Mouse (Mus musculus) liver, embryonic 11.5 days (tissue): ENCODE measurements around the gene Hmx2. TPM values are rescaled to one million over a fixed set of nuclear protein-coding genes. Genes with fewer than 3 reads are reported as not detected.

Experiments
- ATAC-seq: fragments of 200-750 bp; cut with Nextera tagmentation; replicated peaks from 2 replicates; pipeline ENCODE4 v1.8.0; 2017; ENCODE audit warnings: moderate number of reproducible peaks, mild to moderate bottlenecking, moderate TSS enrichment, moderate library complexity; ENCODE audit not compliant: low FRiP score
- DNase-seq: peaks from one replicate; pipeline ENCODE4 v3.0.0-alpha.2; 2017; ENCODE audit warnings: low spot score
- H3K27ac ChIP-seq: fragments of 300-500 bp; sonication (generic); 2 replicates; pipeline ENCODE4 v1.5.1; 2014; ENCODE audit warnings: mild to moderate bottlenecking, low read depth, low read length, control low read depth
- H3K27me3 ChIP-seq: fragments of 300-500 bp; sonication (generic); replicated peaks from 2 replicates; pipeline ENCODE4 v1.6.1; 2014; ENCODE audit warnings: low read length, mixed read lengths; ENCODE audit not compliant: control insufficient read depth, insufficient read depth
- H3K36me3 ChIP-seq: fragments of 300-500 bp; sonication (generic); 2 replicates; pipeline ENCODE4 v1.6.1; 2014; ENCODE audit warnings: mild to moderate bottlenecking, low read length, moderate library complexity, mixed read lengths; ENCODE audit not compliant: control insufficient read depth, insufficient read depth
- H3K4me1 ChIP-seq: fragments of 300-500 bp; sonication (generic); replicated peaks from 2 replicates; pipeline ENCODE4 v1.6.1; 2014; ENCODE audit warnings: low read length, mixed read lengths; ENCODE audit not compliant: control insufficient read depth, insufficient read depth
- H3K4me2 ChIP-seq: fragments of 300-500 bp; sonication (generic); 2 replicates; pipeline ENCODE4 v1.6.1; 2014; ENCODE audit warnings: mild to moderate bottlenecking, control low read depth, moderate library complexity
- H3K4me3 ChIP-seq: fragments of 300-500 bp; sonication (generic); 2 replicates; pipeline ENCODE4 v1.5.1; 2014; ENCODE audit warnings: low read depth, low read length, control low read depth
- H3K9ac ChIP-seq: fragments of 300-500 bp; sonication (generic); 2 replicates; pipeline ENCODE4 v1.6.1; 2014; ENCODE audit warnings: low read depth, low read length, control low read depth
- H3K9me3 ChIP-seq: fragments of 300-500 bp; sonication (generic); 2 replicates; pipeline ENCODE4 v1.6.1; 2016; ENCODE audit warnings: low read length, inconsistent platforms, mixed read lengths; ENCODE audit not compliant: control insufficient read depth
- WGBS: fragments of 180-500 bp; shearing (Covaris S2); extraction: QIAGEN DNeasy Blood & Tissue Kit; methylation state at CpG from one replicate; pipeline ENCODE4 v1.1.7; 2014; 5-methylcytosine and 5-hydroxymethylcytosine counted together
- polyA plus RNA-seq: library from polyadenylated mRNA; unstranded; fragments of >200 nt; fragmentation: Nextera tagmentation; extraction: Ambion mirVana; gene quantifications from 2 replicates; pipeline ENCODE4 v1.2.1, GENCODE M21; 2014

The Hmx2 gene
- polyA plus RNA-seq, 1 experiment from 2014 or later: not detected

DNA sequence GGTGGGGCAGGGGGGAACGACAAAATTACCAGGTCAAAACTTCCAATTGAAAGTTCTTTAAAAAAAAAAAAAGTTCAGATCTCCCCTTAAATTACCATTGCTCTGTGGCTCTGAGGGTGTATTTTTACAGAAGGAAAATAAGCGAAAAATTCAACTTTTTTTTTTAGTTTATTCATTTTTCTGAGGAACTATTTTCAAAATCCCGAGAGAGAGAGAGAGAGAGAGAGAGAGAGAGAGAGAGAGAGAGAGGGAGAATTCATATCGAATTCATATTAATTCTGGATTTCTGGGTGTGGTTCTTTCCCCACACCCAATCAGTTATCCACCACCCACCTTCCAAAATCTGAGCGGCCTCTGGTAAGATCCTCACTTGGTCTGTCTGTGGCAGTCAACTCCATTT, 3.7 kb upstream of the Hmx2 start:
- H3K4me1 ChIP-seq: peaks cover 6% of the 10 kb centered on the region
- H3K9ac ChIP-seq: no peak overlapping the region
- H3K27ac ChIP-seq: no peak overlapping the region
- 6% methylated on average over 5 of the region's 5 CpGs for WGBS
- peaks cover 99% of the 10 kb centered on the region for H3K27me3 ChIP-seq
- DNase-seq (no peak), ATAC-seq (no peak)
- H3K9me3 ChIP-seq: no peaks in the 10 kb centered on the region
- H3K4me3 ChIP-seq: no peak overlapping the region
- no peaks in the 10 kb centered on the region for H3K36me3 ChIP-seq
- H3K4me2 ChIP-seq: no peak overlapping the region

DNA sequence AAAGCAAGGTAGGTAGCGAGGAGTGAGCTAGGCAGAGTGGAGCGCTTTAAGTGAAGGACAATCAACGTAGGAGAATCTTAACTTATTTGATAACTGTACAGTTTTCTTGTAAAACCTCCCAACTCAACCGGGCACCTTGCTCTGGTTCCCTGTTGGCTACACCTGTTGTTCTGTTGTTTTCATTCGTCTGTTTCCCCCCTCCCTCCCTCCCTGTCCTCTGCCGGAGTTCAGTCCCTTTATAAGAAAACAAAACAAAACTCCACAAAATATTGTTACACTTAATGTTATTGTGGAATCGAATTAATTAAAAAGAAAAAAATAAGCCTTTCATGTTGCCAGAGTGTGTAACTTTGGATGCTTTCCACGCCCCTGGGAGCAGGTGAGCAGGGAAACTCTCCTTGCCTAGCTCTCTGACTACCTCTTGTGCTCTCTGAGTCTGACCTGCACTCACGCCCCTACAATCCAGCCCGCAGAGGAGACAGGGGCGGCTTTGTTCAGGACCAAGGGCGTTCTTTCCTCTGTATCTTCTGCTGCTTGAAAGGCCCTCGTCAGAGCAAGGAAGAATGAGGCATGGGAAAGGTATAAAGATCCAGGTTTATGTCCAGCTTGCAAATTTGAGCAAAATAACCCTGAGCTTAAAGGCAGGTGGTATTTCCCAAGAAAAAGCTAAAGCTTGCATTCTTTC, 2.7 kb upstream of the Hmx2 start:
- ATAC-seq: no peak
- Histone ChIP-seq H3K36me3 (no peaks in the 10 kb centered on the region), H3K4me1 (peaks cover 6% of the 10 kb centered on the region), H3K4me3 (no peak overlapping the region), H3K4me2 (no peak overlapping the region), H3K9me3 (no peaks in the 10 kb centered on the region), H3K27me3 (peaks cover 99% of the 10 kb centered on the region), H3K9ac (no peak overlapping the region), H3K27ac (no peak overlapping the region)
- 4% methylated on average over 13 of the region's 13 CpGs for WGBS
- DNase-seq: no peak

DNA sequence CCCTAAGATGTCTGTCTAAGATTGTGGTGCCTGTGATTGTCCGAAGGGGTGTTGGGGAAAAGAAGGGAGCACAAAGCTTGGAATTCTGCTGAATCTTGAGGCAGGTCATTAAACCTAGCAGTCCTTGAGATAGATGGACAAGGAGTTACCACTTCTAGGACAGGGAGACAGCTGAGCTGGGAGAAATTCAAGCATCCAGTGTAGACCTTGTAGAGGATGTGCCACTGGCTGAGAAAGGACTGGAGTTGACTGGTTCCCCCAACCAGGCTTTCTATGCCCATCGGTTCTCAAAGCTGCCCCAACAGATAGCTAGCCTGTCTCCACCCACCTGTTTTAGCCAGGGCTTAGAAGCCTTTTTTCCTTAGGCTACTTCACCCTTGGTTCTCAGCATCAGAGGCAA, 2.1 kb upstream of the Hmx2 start:
- ATAC-seq: no peak
- H3K36me3 ChIP-seq: no peaks in the 10 kb centered on the region
- no peak for DNase-seq
- no peak overlapping the region for H3K4me3 ChIP-seq
- H3K27me3 ChIP-seq: peaks cover 99% of the 10 kb centered on the region
- H3K9ac ChIP-seq: no peak overlapping the region
- no peaks in the 10 kb centered on the region for H3K9me3 ChIP-seq
- 4% methylated on average over 2 of the region's 2 CpGs for WGBS
- no peak overlapping the region for H3K4me2 ChIP-seq
- H3K4me1 ChIP-seq: peaks cover 6% of the 10 kb centered on the region
- H3K27ac ChIP-seq: no peak overlapping the region

DNA sequence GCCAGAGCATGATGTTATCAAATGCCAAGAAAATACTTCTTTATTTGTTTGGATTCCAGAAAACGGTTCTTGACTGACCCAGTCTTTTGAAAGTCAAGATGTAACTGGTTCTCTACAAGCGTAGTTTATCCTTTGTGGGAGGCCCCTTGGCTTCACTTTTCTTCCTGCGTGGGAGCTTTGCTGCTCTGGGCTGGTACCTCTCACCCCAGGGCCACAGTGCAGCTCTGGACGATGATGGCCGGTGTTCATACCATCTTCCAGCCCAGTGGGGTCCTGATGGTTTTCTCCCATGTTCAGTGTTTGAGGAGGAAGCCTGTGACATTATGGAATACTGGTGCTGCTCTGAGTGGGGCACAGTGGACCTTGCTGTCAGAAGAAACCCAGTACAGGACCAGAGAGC, 1.1 kb upstream of the Hmx2 start:
- H3K27ac ChIP-seq: no peak overlapping the region
- H3K9ac ChIP-seq: no peak overlapping the region
- 3% methylated on average over 5 of the region's 5 CpGs for WGBS
- H3K4me1 ChIP-seq: peaks cover under 1% of the 10 kb centered on the region; the same call in 1 of the 2 replicates
- no peaks in the 10 kb centered on the region for H3K36me3 ChIP-seq
- no peaks in the 10 kb centered on the region for H3K9me3 ChIP-seq
- ATAC-seq: no peak
- no peak for DNase-seq
- no peak overlapping the region for H3K4me3 ChIP-seq
- H3K27me3 ChIP-seq: peaks cover 99% of the 10 kb centered on the region
- no peak overlapping the region for H3K4me2 ChIP-seq

DNA sequence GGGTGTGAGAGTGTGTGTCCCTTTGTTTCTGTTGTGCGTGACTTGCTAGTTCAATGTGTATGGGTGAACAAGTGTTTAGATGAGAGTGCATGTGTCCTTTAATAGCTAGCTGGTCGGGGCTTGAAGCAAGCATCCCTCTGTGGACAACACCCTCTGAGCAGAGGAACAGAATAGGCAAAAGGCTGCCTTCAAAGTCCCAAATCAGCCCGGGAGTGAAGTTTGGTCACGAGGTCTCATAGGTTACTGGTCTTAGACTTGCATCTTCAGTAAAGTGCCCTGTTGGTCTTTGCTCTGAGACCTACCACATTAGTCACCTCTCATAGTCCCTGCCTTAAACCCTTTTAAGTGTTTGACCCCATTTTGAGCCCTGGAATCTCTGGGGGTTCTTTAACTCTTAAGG, 2.9 kb downstream of the Hmx2 start:
- Histone ChIP-seq H3K4me3 (no peak overlapping the region), H3K27me3 (peaks cover 100% of the 10 kb centered on the region), H3K36me3 (no peaks in the 10 kb centered on the region), H3K27ac (no peak overlapping the region), H3K4me2 (no peak overlapping the region), H3K4me1 (peaks cover 2% of the 10 kb centered on the region; the same call in 1 of the 2 replicates), H3K9me3 (no peaks in the 10 kb centered on the region), H3K9ac (no peak overlapping the region)
- WGBS: 2% methylated on average over 4 of the region's 4 CpGs
- DNase-seq (no peak), ATAC-seq (no peak)

DNA sequence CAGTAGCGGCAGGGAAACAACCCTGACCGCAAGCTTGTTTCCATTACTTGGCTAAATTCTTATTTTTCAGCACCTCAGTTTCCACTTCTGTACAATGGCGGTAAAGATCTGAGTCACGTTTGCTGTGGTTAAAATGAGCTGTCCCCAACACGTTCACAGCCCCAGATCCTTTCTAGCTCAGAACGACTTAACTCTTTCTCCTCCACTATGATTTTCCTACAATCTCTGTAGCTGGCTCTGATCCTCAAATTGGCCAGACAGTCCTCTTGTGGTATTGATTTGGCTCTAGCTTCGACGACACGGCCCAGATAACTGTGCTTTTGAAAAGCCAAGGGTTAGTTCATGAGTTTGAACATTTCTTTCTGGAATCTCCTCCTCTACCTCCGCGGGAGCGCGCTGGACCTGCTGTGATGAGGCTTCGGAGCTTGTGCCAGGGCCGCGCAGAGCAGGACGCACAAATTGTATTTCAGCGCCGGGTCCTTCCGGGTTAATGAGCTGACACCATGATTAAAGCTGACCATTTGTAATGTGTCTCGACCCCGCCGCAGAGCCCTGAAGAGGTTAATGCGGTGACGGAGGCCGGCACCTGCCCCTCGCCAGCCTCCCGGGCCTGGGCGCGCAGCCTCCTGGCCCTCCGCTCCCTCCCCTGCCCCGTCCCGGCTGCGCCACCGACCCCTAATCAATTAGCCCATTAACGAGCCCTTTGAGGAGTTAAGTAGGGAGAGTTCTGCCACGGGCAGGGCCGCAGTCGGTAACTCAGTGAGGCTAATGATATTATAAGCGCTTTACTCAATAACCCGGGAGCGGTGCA, 3.6 kb downstream of the Hmx2 start:
- ATAC-seq: no peak
- Histone ChIP-seq H3K4me2 (no peak overlapping the region), H3K9me3 (no peaks in the 10 kb centered on the region), H3K4me3 (no peak overlapping the region), H3K36me3 (no peaks in the 10 kb centered on the region), H3K4me1 (peaks cover 2% of the 10 kb centered on the region; the same call in 1 of the 2 replicates), H3K9ac (no peak overlapping the region), H3K27me3 (peaks cover 100% of the 10 kb centered on the region), H3K27ac (no peak overlapping the region)
- DNase-seq: no peak
- 2% methylated on average over 42 of the region's 42 CpGs for WGBS

DNA sequence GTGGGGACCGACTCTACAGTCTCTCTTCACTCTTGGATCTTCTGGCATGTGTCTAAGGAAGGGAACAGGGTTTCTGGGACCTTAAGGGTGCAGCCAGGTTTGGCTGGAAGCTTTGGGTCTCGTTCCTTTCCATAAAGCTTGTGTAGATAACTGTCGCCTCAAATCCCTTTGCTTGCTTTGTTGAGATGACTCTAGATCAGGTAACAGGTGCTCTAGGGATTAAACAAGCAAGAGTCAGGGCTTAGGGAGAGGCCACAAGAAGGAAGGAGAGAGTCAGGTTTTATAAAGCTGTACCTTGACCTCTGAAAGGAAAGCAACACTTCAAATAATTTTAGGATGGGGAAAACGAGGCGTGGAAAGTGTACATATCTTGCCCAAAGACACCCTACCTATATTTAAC, 4.2 kb downstream of the Hmx2 start:
- 5% methylated on average over 5 of the region's 5 CpGs for WGBS
- H3K9me3 ChIP-seq: no peaks in the 10 kb centered on the region
- H3K27me3 ChIP-seq: peaks cover 100% of the 10 kb centered on the region
- H3K4me1 ChIP-seq: peaks cover 2% of the 10 kb centered on the region; the same call in 1 of the 2 replicates
- no peak overlapping the region for H3K4me3 ChIP-seq
- H3K9ac ChIP-seq: no peak overlapping the region
- H3K4me2 ChIP-seq: no peak overlapping the region
- ATAC-seq (no peak), DNase-seq (no peak)
- no peak overlapping the region for H3K27ac ChIP-seq
- H3K36me3 ChIP-seq: no peaks in the 10 kb centered on the region

DNA sequence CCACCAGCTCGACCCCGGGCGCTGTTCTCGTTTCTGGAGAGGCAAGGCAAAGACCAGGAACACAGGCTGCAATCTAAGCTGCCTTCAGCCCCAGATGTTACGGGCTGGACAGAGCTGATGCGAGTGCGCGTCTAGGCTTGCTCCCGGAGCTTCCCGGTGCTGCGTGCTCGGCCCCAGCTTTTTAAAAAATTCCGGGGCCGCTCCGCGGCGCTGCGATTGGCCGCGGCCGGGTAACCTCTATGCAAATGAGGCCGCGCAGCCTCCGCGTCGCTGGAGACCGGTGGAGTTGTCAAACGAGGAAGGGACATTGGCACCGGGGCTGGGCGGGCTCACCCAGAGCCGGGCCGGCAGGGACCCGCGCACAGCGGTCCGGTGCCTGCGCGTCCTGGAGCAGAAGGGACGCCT, 5.2 kb downstream of the Hmx2 start:
- WGBS: under 1% methylated on average over 38 of the region's 39 CpGs
- Histone ChIP-seq H3K9me3 (no peaks in the 10 kb centered on the region), H3K27ac (no peak overlapping the region), H3K36me3 (no peaks in the 10 kb centered on the region), H3K4me1 (peaks cover 2% of the 10 kb centered on the region; the same call in 1 of the 2 replicates), H3K4me3 (peak overlapping the region; percentile 33), H3K9ac (no peak overlapping the region), H3K27me3 (peaks cover 98% of the 10 kb centered on the region), H3K4me2 (peak overlapping the region; percentile 56)
- ATAC-seq (peak; percentile 43), DNase-seq (peak; percentile 49)
